In the genomic region with DNA sequence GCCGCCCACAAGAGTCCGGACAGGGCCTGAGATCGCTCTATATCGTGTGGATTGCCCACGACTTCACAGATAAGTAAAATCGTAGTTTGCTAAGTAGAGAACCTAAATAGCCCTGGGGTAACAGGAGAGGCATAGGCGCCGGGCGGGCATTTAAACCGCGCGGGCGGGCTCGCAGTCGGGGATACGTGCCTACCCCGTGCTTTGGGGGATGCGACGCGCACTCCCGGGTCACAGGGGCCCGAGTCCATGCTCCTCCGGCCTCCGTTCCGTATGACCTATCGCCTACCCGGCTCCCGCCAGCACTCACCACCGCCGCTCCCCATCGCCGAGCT, we compare ENCODE assay signal across 8 mouse cellular contexts. TPM values are rescaled to one million over a fixed set of nuclear protein-coding genes. Genes with fewer than 3 reads are reported as not detected.
A peak's percentile ranks its signal among the peaks of the same experiment; 100 is the strongest.
DNase-seq lines count a peak whose midpoint lies in the region; ATAC-seq and TF ChIP-seq lines count a peak whose summit lies in the region.

No protein-coding gene starts in this region.

- H3K4me2 ChIP-seq in heart, embryonic 11.5 days: peak overlapping the region; percentile 79
- H3K4me2 ChIP-seq in forebrain, embryonic 13.5 days: peak overlapping the region; percentile 76
- H3K4me2 ChIP-seq in liver, embryonic 14.5 days (ENCODE audit: low read depth): peak overlapping the region; percentile 98

- peak overlapping the region; percentile 85 for H3K4me3 ChIP-seq in heart, embryonic 11.5 days (ENCODE audit: low read depth, low read length)
- H3K4me3 ChIP-seq in E14TG2a.4 (replicated peaks; ENCODE audit: low read length): peak overlapping the region; percentile 96
- peak overlapping the region; percentile 79 for H3K4me3 ChIP-seq in forebrain, embryonic 13.5 days
- H3K4me3 ChIP-seq in liver, embryonic 14.5 days (ENCODE audit: insufficient read depth in 1 of 2, low read depth in 2 of 2, low read length in 2 of 2): peak overlapping the region; percentile 77 to 79

- TF ChIP-seq EP300 in liver, embryonic 14.5 days (IDR thresholded peaks at IDR 0.05; ENCODE audit: low read depth): no peak

- 1% methylated on average over 32 of the region's 32 CpGs for WGBS in heart, embryonic 11.5 days (ENCODE audit: insufficient replicate concordance)
- under 1% methylated on average over 32 of the region's 32 CpGs for WGBS in forebrain, embryonic 13.5 days
- WGBS in liver, embryonic 14.5 days (ENCODE audit: insufficient replicate concordance): 0% methylated on average over 28 of the region's 32 CpGs

- peak overlapping the region; percentile 95 for H3K9ac ChIP-seq in heart, embryonic 11.5 days (ENCODE audit: low read depth, low read length)
- H3K9ac ChIP-seq in forebrain, embryonic 13.5 days: peak overlapping the region; percentile 89
- peak overlapping the region; percentile 84 for H3K9ac ChIP-seq in liver, embryonic 14.5 days (replicated peaks)

- no peak for TF ChIP-seq CTCF in E14TG2a.4 (conservative IDR thresholded peaks at IDR 0.05; ENCODE audit: low read length)
- no peak for TF ChIP-seq CTCF in liver, embryonic 14.5 days (IDR thresholded peaks at IDR 0.05; ENCODE audit: low read depth)

- peak overlapping the region; percentile 71; the same call in 1 of the 2 replicates for H3K27ac ChIP-seq in heart, embryonic 11.5 days (ENCODE audit: low read depth, low read length)
- no peak overlapping the region for H3K27ac ChIP-seq in forebrain, embryonic 13.5 days
- H3K27ac ChIP-seq in liver, embryonic 14.5 days: peak overlapping the region; percentile 37

- H3K4me1 ChIP-seq in heart, embryonic 11.5 days (ENCODE audit: control insufficient read depth, insufficient read depth, low read length): peaks cover 10% of the 10 kb centered on the region
- peaks cover 38% of the 10 kb centered on the region for H3K4me1 ChIP-seq in E14TG2a.4 (replicated peaks; ENCODE audit: low read depth, low read length)
- H3K4me1 ChIP-seq in forebrain, embryonic 13.5 days: peaks cover 20% of the 10 kb centered on the region
- H3K4me1 ChIP-seq in liver, embryonic 14.5 days (replicated peaks; ENCODE audit: control insufficient read depth in 2 of 2, insufficient read depth in 2 of 2, low read length in 1 of 2): peaks cover 13 to 18% of the 10 kb centered on the region in 2 experiments

- peaks cover 18% of the 10 kb centered on the region for H3K36me3 ChIP-seq in heart, embryonic 11.5 days (ENCODE audit: control insufficient read depth, insufficient read depth, low read length)
- peaks cover 37% of the 10 kb centered on the region for H3K36me3 ChIP-seq in E14TG2a.4 (ENCODE audit: insufficient read depth, low read length)
- peaks cover 28% of the 10 kb centered on the region for H3K36me3 ChIP-seq in forebrain, embryonic 13.5 days (ENCODE audit: poor library complexity, severe bottlenecking)
- peaks cover 32% of the 10 kb centered on the region for H3K36me3 ChIP-seq in liver, embryonic 14.5 days (replicated peaks; ENCODE audit: control insufficient read depth, insufficient read depth, low read depth)

- ATAC-seq in heart, embryonic 11.5 days (replicated peaks; ENCODE audit: insufficient number of reproducible peaks, low FRiP score, low TSS enrichment): no peak
- ATAC-seq in forebrain, embryonic 13.5 days: no peak; the same call in 1 of the 2 replicates
- no peak; the same call in 1 of the 2 replicates for ATAC-seq in liver, embryonic 14.5 days (ENCODE audit: insufficient read depth)

- no peaks in the 10 kb centered on the region for H3K27me3 ChIP-seq in heart, embryonic 11.5 days (ENCODE audit: control insufficient read depth, insufficient read depth, low read length)
- H3K27me3 ChIP-seq in E14TG2a.4 (ENCODE audit: insufficient read depth, low read length): no peaks in the 10 kb centered on the region
- no peaks in the 10 kb centered on the region for H3K27me3 ChIP-seq in forebrain, embryonic 13.5 days
- no peaks in the 10 kb centered on the region for H3K27me3 ChIP-seq in liver, embryonic 14.5 days (ENCODE audit: control insufficient read depth, insufficient read depth, low read length)

- no peaks in the 10 kb centered on the region for H3K9me3 ChIP-seq in heart, embryonic 11.5 days (replicated peaks; ENCODE audit: control insufficient read depth, low read length)
- peaks cover 5% of the 10 kb centered on the region for H3K9me3 ChIP-seq in E14TG2a.4 (ENCODE audit: low read length)
- no peaks in the 10 kb centered on the region; the same call in 1 of the 2 replicates for H3K9me3 ChIP-seq in forebrain, embryonic 13.5 days (replicated peaks)
- no peaks in the 10 kb centered on the region for H3K9me3 ChIP-seq in liver, embryonic 14.5 days (ENCODE audit: control insufficient read depth, low read length)

- DNase-seq in heart, adult 8-10 months (ENCODE audit: low spot score): no peak
- DNase-seq in liver, embryonic 14.5 days (ENCODE audit: low read depth in 3 of 3, low spot score in 3 of 3): no peak
- DNase-seq in right cerebral cortex, postnatal 36 days (ENCODE audit: low spot score in 2 of 2): no peak
- DNase-seq in gastrocnemius, adult 8-10 months (ENCODE audit: low spot score in 2 of 2): no peak
- DNase-seq in ovary, postnatal 36 days (ENCODE audit: low spot score): no peak

RNA-seq across cellular contexts. Expression of a gene that starts 0.3 kb away (rescaled TPM):
- polyA plus RNA-seq in heart, embryonic 11.5 days (2014; fragmentation: Nextera tagmentation; extraction: Ambion mirVana): 47.4 and 55.2 TPM in 2 replicates
- total RNA-seq in heart, adult 8-10 months (2022): under 1 TPM; 0.22 to 0.66 (median 0.40) TPM
- 60.2 and 66.1 TPM in 2 replicates for polyA plus RNA-seq in forebrain, embryonic 13.5 days (2015; fragmentation: Nextera tagmentation; extraction: Ambion mirVana)
- 34.0 and 36.9 TPM in 2 replicates for polyA plus RNA-seq in liver, embryonic 14.5 days (2012; rRNA removed)
- 69.5 and 71.7 TPM in 2 replicates for polyA plus RNA-seq in liver, embryonic 14.5 days (2014; fragmentation: Nextera tagmentation; extraction: Ambion mirVana)
- under 1 TPM; 0.10 to 0.48 (median 0.32) TPM for total RNA-seq in gastrocnemius, adult 8-10 months (2022)

RNA-seq across cellular contexts. Expression of a gene that starts 30.3 kb away (rescaled TPM):
- polyA plus RNA-seq in heart, embryonic 11.5 days (2014; fragmentation: Nextera tagmentation; extraction: Ambion mirVana): 7.0 and 7.6 TPM in 2 replicates
- 1 to 10 TPM; 1.7 to 2.9 (median 2.5) TPM for total RNA-seq in heart, adult 8-10 months (2022)
- 14.8 and 15.4 TPM in 2 replicates for polyA plus RNA-seq in forebrain, embryonic 13.5 days (2015; fragmentation: Nextera tagmentation; extraction: Ambion mirVana)
- polyA plus RNA-seq in liver, embryonic 14.5 days (2012; rRNA removed): 18.3 and 21.1 TPM in 2 replicates
- 7.7 and 7.9 TPM in 2 replicates for polyA plus RNA-seq in liver, embryonic 14.5 days (2014; fragmentation: Nextera tagmentation; extraction: Ambion mirVana)
- 1 to 10 TPM; 1.1 to 1.5 (median 1.3) TPM for total RNA-seq in gastrocnemius, adult 8-10 months (2022)

RNA-seq across cellular contexts. Expression of a gene that starts 41.6 kb away (rescaled TPM):
- polyA plus RNA-seq in heart, embryonic 11.5 days (2014; fragmentation: Nextera tagmentation; extraction: Ambion mirVana): 2.0 TPM in 2 replicates
- 1 to 10 TPM in 2 of 4 experiments, under 1 TPM in 2; 0.66 to 1.5 (median 0.89) TPM for total RNA-seq in heart, adult 8-10 months (2022)
- 2.4 and 2.9 TPM in 2 replicates for polyA plus RNA-seq in forebrain, embryonic 13.5 days (2015; fragmentation: Nextera tagmentation; extraction: Ambion mirVana)
- polyA plus RNA-seq in liver, embryonic 14.5 days (2012; rRNA removed): 0.59 and 0.64 TPM in 2 replicates
- 0.45 and 0.69 TPM in 2 replicates for polyA plus RNA-seq in liver, embryonic 14.5 days (2014; fragmentation: Nextera tagmentation; extraction: Ambion mirVana)
- total RNA-seq in gastrocnemius, adult 8-10 months (2022): under 1 TPM; 0.19 to 0.53 (median 0.42) TPM

RNA-seq across cellular contexts. Expression of a gene that starts 45.6 kb away (rescaled TPM):
- 4.0 and 5.2 TPM in 2 replicates for polyA plus RNA-seq in heart, embryonic 11.5 days (2014; fragmentation: Nextera tagmentation; extraction: Ambion mirVana)
- 10 to 100 TPM; 11.5 to 14.5 (median 12.6) TPM for total RNA-seq in heart, adult 8-10 months (2022)
- 10.6 and 12.2 TPM in 2 replicates for polyA plus RNA-seq in forebrain, embryonic 13.5 days (2015; fragmentation: Nextera tagmentation; extraction: Ambion mirVana)
- 14.1 TPM in 2 replicates for polyA plus RNA-seq in liver, embryonic 14.5 days (2012; rRNA removed)
- polyA plus RNA-seq in liver, embryonic 14.5 days (2014; fragmentation: Nextera tagmentation; extraction: Ambion mirVana): 4.9 and 5.4 TPM in 2 replicates
- total RNA-seq in gastrocnemius, adult 8-10 months (2022): 1 to 10 TPM; 4.8 to 7.0 (median 5.8) TPM
